Mouse (Mus musculus): ENCODE measurements at regions not wholly inside any gene's neighbourhood (a gene's known extent, or its start where the extent isn't known, plus 50 kb on each side); places are given as distances from the start of the nearest gene placed in this dataset.

GRCm38 (mm10) chr12:79906738-79907365, 206.0 kb downstream of the Zfp36l1 start:
- DNase-seq, result peak; percentile 28 to 63

- peak; percentile 56 to 72 for DNase-seq
Measured at GRCm38 (mm10) chr12:79905828-79906737, 206.7 kb downstream of the Zfp36l1 start.

GRCm38 (mm10) chr12:79904913-79905549, 207.8 kb downstream of the Zfp36l1 start:
- peak; percentile 58 to 80 for DNase-seq

- no peak for DNase-seq
Measured at GRCm38 (mm10) chr12:79902761-79903160, 210.1 kb downstream of the Zfp36l1 start.

GRCm38 (mm10) chr12:79902163-79902562, 210.7 kb downstream of the Zfp36l1 start:
- peak; percentile 26 to 38 for DNase-seq

GRCm38 (mm10) chr12:79898198-79898930, 214.4 kb downstream of the Zfp36l1 start:
- DNase-seq, result peak; percentile 54 to 73

- peak; percentile 58 to 79 for DNase-seq
Measured at GRCm38 (mm10) chr12:79895975-79896374, 216.8 kb downstream of the Zfp36l1 start.

GRCm38 (mm10) chr12:79895324-79895723, 217.5 kb downstream of the Zfp36l1 start:
- DNase-seq, result no peak

- DNase-seq, result no peak
Measured at GRCm38 (mm10) chr12:79892871-79893270, 219.9 kb downstream of the Zfp36l1 start.

GRCm38 (mm10) chr12:79891942-79892341, 220.9 kb downstream of the Zfp36l1 start:
- no peak for DNase-seq

- peak in 1 of 2 experiments; percentile 6 for DNase-seq
Measured at GRCm38 (mm10) chr12:79890887-79891286, 221.9 kb downstream of the Zfp36l1 start.

GRCm38 (mm10) chr12:79890291-79890690, 222.5 kb downstream of the Zfp36l1 start:
- DNase-seq, result no peak

GRCm38 (mm10) chr12:79888812-79889211, 224.0 kb downstream of the Zfp36l1 start:
- no peak for DNase-seq

- no peak for DNase-seq
Measured at GRCm38 (mm10) chr12:79888086-79888485, 224.7 kb downstream of the Zfp36l1 start.

- DNase-seq, result peak; percentile 76 to 85
Measured at GRCm38 (mm10) chr12:79887225-79887886, 225.5 kb downstream of the Zfp36l1 start.

- DNase-seq, result no peak
Measured at GRCm38 (mm10) chr12:79886494-79886893, 226.3 kb downstream of the Zfp36l1 start.

GRCm38 (mm10) chr12:79885286-79885685, 227.5 kb downstream of the Zfp36l1 start:
- DNase-seq, result no peak

GRCm38 (mm10) chr12:79883651-79884050, 229.2 kb downstream of the Zfp36l1 start:
- DNase-seq, result no peak

- DNase-seq, result peak; percentile 56 to 64
Measured at GRCm38 (mm10) chr12:79880751-79881261, 232.0 kb downstream of the Zfp36l1 start.

GRCm38 (mm10) chr12:79880346-79880745, 232.5 kb downstream of the Zfp36l1 start:
- DNase-seq, result no peak

GRCm38 (mm10) chr12:79879918-79880273, 232.9 kb downstream of the Zfp36l1 start:
- DNase-seq, result no peak
